Mouse (Mus musculus) stomach, postnatal 0 days (tissue): ENCODE results near the gene Zfp712. TPM values are rescaled to one million over a fixed set of nuclear protein-coding genes. Genes with fewer than 3 reads are reported as not detected.
A peak's percentile ranks its signal among the peaks of the same experiment; 100 is the strongest.

Experiments
- ATAC-seq: fragments of 200-750 bp; cut with Nextera tagmentation; 2 replicates; pipeline ENCODE4 v1.8.0; 2017; ENCODE audit not compliant: low FRiP score, low TSS enrichment
- DNase-seq: peaks from one replicate; pipeline ENCODE4 v3.0.0-alpha.2; 2016; ENCODE audit warnings: low spot score
- H3K27ac ChIP-seq: fragments of 300-500 bp; sonication (generic); replicated peaks from 2 replicates; pipeline ENCODE4 v1.5.1; 2014; ENCODE audit warnings: mild to moderate bottlenecking, control low read depth
- H3K27me3 ChIP-seq: fragments of 300-500 bp; sonication (generic); 2 replicates; pipeline ENCODE4 v1.6.1; 2014; ENCODE audit warnings: low read length; ENCODE audit not compliant: control insufficient read depth, insufficient read depth
- H3K36me3 ChIP-seq: fragments of 300-500 bp; sonication (generic); 2 replicates; pipeline ENCODE4 v1.6.1; 2014; ENCODE audit warnings: low read length, mixed read lengths; ENCODE audit not compliant: control insufficient read depth, insufficient read depth
- H3K4me1 ChIP-seq: fragments of 300-500 bp; sonication (generic); replicated peaks from 2 replicates; pipeline ENCODE4 v1.6.1; 2014; ENCODE audit warnings: antibody characterized with exemption; ENCODE audit not compliant: control insufficient read depth, insufficient read depth
- H3K4me2 ChIP-seq: fragments of 300-500 bp; sonication (generic); replicated peaks from 2 replicates; pipeline ENCODE4 v1.6.1; 2014; ENCODE audit warnings: low read depth, mild to moderate bottlenecking, control low read depth, moderate library complexity
- H3K4me3 ChIP-seq: fragments of 300-500 bp; sonication (generic); 2 replicates; pipeline ENCODE4 v1.5.1; 2014; ENCODE audit warnings: low read depth, low read length, control low read depth
- H3K9ac ChIP-seq: fragments of 300-500 bp; sonication (generic); 2 replicates; pipeline ENCODE4 v1.6.1; 2014; ENCODE audit warnings: mild to moderate bottlenecking, low read length, control low read depth, mixed read lengths
- H3K9me3 ChIP-seq: fragments of 300-500 bp; sonication (generic); 2 replicates; pipeline ENCODE4 v1.6.1; 2016; ENCODE audit warnings: low read length; ENCODE audit not compliant: control insufficient read depth
- CTCF ChIP-seq: IDR thresholded peaks from 2 replicates; pipeline ENCODE4 v1.5.1; 2016; ENCODE audit warnings: antibody characterized with exemption, low read depth, mild to moderate bottlenecking, moderate library complexity
- EP300 ChIP-seq: optimal IDR thresholded peaks from 2 replicates; pipeline ENCODE3; 2016; ENCODE audit warnings: antibody characterized with exemption
- WGBS: fragments of 180-500 bp; shearing (Covaris S2); extraction: QIAGEN DNeasy Blood & Tissue Kit; methylation state at CpG from one replicate; pipeline ENCODE4 v1.1.7; 2014; 5-methylcytosine and 5-hydroxymethylcytosine counted together
- polyA plus RNA-seq: library from polyadenylated mRNA; unstranded; fragments of >200 nt; fragmentation: Nextera tagmentation; extraction: Ambion mirVana; gene quantifications from 2 replicates; pipeline ENCODE4 v1.2.1, GENCODE M21; 2015

Gene Zfp712
- polyA plus RNA-seq, 1 experiment from 2014 or later: 1.2 TPM

DNA sequence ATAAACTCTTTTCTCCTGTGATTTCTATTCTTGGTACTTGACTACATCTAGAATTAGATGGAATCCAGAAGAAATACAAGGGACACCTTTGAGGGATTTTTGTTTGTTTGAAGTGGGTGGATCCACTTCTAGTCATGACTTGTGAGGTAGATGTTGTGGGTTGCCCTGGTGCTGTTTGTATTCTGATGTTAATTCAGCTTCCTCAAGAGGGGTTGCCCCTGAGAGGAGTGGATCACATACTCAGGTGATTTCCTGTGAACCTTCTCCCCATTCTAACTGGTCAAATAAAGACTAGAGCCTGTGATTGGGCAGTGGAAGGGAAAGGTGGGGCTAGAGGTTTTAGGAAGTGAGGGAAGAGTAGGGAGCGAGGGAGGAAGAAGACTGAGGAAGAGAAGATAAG is 21.0 kb upstream of the Zfp712 start:
- Histone ChIP-seq H3K27me3 (no peaks in the 10 kb centered on the region), H3K4me3 (no peak overlapping the region), H3K4me2 (peak overlapping the region; percentile 65), H3K36me3 (no peaks in the 10 kb centered on the region), H3K4me1 (no peaks in the 10 kb centered on the region), H3K9me3 (no peaks in the 10 kb centered on the region), H3K9ac (no peak overlapping the region), H3K27ac (peak overlapping the region; percentile 90)
- no peak for DNase-seq
- TF ChIP-seq EP300 (no peak), CTCF (no peak)
- WGBS: 70% methylated on average over 1 of the region's 1 CpGs
- no peak for ATAC-seq

DNA sequence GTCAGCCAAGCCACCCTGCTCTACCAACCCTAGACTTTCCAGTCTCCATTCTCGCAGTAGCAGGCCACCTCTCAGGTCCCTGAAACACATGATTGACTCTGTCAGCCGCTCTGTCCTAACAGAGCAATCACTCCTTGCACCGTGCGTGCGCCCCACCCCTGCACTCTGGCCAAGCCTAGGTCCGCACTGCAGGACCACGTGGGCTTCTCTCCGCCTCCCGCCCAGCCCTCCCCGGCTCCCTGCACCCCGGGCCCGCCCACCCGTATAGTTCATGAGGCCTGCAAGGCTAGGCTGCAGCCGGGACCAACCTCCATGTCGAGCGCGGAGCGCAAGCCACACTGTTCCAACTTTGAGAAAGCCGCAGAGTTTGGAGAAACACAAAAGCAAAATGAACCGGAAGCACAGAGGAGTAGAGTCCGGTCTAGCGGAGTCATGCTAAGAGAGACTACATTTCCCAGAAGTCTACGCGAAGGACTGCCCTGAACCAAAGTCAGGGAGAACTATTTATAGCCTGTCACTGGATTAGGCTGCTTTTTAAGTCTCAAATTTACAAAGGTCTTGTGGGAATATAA is 20.3 kb upstream of the Zfp712 start:
- peak; percentile 100 for ATAC-seq
- WGBS: under 1% methylated on average over 22 of the region's 24 CpGs
- Histone ChIP-seq H3K27me3 (no peaks in the 10 kb centered on the region), H3K4me3 (peak overlapping the region; percentile 58), H3K4me2 (peak overlapping the region; percentile 65), H3K36me3 (no peaks in the 10 kb centered on the region), H3K27ac (peak overlapping the region; percentile 90), H3K9me3 (no peaks in the 10 kb centered on the region), H3K9ac (peak overlapping the region; percentile 64), H3K4me1 (no peaks in the 10 kb centered on the region)
- TF ChIP-seq CTCF (peak; percentile 6; the same call in 1 of the 2 replicates), EP300 (no peak)
- peak; percentile 91 for DNase-seq

DNA sequence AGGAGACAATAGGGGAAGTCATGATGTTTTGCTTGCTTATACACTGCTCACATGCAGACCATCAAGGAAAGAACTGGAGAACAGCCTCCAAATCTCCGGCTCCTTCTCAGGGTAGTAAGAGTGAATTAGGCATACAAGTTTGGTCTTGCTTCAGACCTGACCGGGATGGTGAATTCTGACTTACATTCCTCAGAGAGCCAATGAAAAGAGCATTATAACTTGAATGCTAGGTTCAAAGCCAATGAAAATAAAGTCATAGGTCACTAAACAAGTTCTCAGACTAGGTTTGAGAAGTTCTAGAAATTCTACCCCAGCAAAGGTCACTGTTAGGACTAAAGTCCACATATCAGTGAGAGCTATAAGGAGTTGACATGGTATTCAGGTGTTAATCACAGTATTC is 16.3 kb upstream of the Zfp712 start:
- Histone ChIP-seq H3K27ac (no peak overlapping the region), H3K9me3 (no peaks in the 10 kb centered on the region), H3K36me3 (0 out of 2 replicates have a peak, but pooled peaks cover 7% of the 10 kb centered on the region), H3K4me3 (no peak overlapping the region), H3K27me3 (no peaks in the 10 kb centered on the region), H3K4me1 (no peaks in the 10 kb centered on the region), H3K4me2 (no peak overlapping the region), H3K9ac (no peak overlapping the region)
- no peak for ATAC-seq
- TF ChIP-seq EP300 (no peak), CTCF (no peak)
- no peak for DNase-seq
- WGBS: 92% methylated on average over 2 of the region's 2 CpGs

DNA sequence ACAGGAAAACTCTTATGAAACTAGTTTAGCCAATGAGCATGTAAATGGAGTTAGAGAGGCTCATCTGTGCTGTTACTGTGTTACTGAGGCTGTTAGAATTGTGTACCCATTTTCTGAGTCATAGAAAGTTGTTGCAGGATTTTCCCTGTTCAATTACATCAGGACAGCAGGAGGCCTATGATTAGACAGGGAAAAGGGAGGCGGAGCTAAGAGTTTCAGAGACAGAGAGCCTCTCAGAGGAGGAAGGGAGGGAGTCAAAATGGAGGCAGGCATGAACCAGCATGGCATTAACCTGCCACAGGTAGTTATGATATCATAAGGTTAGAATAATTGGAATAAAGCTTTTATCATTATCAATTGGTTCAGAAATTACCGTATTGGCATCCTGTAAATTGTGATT is 11.8 kb upstream of the Zfp712 start:
- H3K4me2 ChIP-seq: no peak overlapping the region
- TF ChIP-seq EP300: no peak
- no peaks in the 10 kb centered on the region for H3K27me3 ChIP-seq
- no peaks in the 10 kb centered on the region for H3K9me3 ChIP-seq
- H3K4me1 ChIP-seq: no peaks in the 10 kb centered on the region
- H3K36me3 ChIP-seq: peaks cover 9% of the 10 kb centered on the region; the same call in 1 of the 2 replicates
- ATAC-seq (no peak), DNase-seq (no peak)
- H3K27ac ChIP-seq: no peak overlapping the region
- WGBS: 98% methylated on average over 2 of the region's 2 CpGs
- no peak overlapping the region for H3K9ac ChIP-seq
- no peak overlapping the region for H3K4me3 ChIP-seq

DNA sequence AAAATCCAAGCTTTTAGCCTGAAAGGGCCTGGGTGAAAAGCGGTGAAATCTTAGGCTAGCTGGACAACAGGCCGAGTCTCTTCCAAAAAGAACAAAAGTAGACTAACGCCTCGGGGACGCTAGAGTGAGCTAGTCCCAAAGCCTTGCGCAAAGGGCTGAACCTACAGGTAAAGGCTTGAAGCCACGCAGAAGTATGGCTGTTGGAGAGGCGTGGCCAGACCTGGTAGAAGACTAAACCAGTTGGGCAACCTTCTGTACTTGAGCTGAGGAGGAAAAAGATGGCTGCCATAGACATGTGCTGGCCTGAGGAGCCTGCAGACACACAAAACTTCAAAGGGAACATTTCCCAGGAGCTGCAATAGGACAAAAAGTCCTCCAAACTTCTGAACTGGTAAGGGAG is 4.4 kb upstream of the Zfp712 start:
- ATAC-seq: no peak
- no peak for TF ChIP-seq EP300
- TF ChIP-seq CTCF: peak; percentile 14; the same call in 1 of the 2 replicates
- H3K4me2 ChIP-seq: no peak overlapping the region
- H3K9ac ChIP-seq: no peak overlapping the region
- H3K36me3 ChIP-seq: peaks cover 2% of the 10 kb centered on the region; the same call in 1 of the 2 replicates
- peaks cover 3% of the 10 kb centered on the region; the same call in 1 of the 2 replicates for H3K9me3 ChIP-seq
- H3K4me1 ChIP-seq: no peaks in the 10 kb centered on the region
- no peak for DNase-seq
- H3K27ac ChIP-seq: no peak overlapping the region
- H3K27me3 ChIP-seq: no peaks in the 10 kb centered on the region
- WGBS: 70% methylated on average over 8 of the region's 8 CpGs
- no peak overlapping the region for H3K4me3 ChIP-seq

DNA sequence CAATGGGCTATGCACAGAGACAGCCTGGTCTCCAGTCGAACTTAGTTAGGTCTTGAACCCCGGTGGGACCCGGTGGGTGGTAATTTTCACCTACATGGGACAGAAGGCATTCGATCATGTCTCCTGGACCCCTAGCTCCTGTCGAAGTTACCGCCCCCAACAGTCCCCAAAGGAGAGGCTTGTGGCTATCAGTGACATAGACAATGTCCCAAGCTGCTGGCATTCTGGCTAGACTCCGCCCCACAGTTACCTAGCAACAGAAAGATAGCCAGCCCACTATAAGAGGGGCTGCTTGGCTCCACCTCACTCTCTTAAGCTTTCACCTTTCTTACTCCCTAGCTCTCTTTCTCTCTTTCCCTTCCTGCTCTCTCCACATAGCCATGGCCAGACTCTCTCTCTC is 1.5 kb upstream of the Zfp712 start:
- Histone ChIP-seq H3K27ac (no peak overlapping the region), H3K27me3 (no peaks in the 10 kb centered on the region), H3K4me3 (no peak overlapping the region), H3K36me3 (no peaks in the 10 kb centered on the region), H3K4me1 (no peaks in the 10 kb centered on the region), H3K4me2 (no peak overlapping the region), H3K9me3 (peaks cover 3% of the 10 kb centered on the region; the same call in 1 of the 2 replicates), H3K9ac (no peak overlapping the region)
- TF ChIP-seq CTCF (no peak), EP300 (no peak)
- DNase-seq: no peak
- no peak for ATAC-seq
- 55% methylated on average over 7 of the region's 7 CpGs for WGBS
